Mouse (Mus musculus) C2C12 (cell line): ENCODE results near the gene Hist1h2ae. TPM values are rescaled to one million over a fixed set of nuclear protein-coding genes. Genes with fewer than 3 reads are reported as not detected.
"Not testable (repeated sequence)": the region's sequence is repeated elsewhere in the genome, so short reads cannot be mapped to it uniquely, and the experiment has no call there.

Experiments used
- H3K27me3 ChIP-seq: one replicate; pipeline ENCODE4 v1.6.1; 2011; ENCODE audit not compliant: control insufficient read depth, insufficient read depth, insufficient read length
- H3K36me3 ChIP-seq: one replicate; pipeline ENCODE4 v1.6.1; 2011; ENCODE audit not compliant: control insufficient read depth, insufficient read depth
- H3K4me3 ChIP-seq: one replicate; pipeline ENCODE4 v1.5.1; 2011; ENCODE audit warnings: mild to moderate bottlenecking, control low read depth; ENCODE audit not compliant: poor library complexity, insufficient read depth, severe bottlenecking
- H3K79me2 ChIP-seq: one replicate; pipeline ENCODE4 v1.6.1; 2011; ENCODE audit not compliant: control insufficient read depth, insufficient read depth
- H3K79me3 ChIP-seq: one replicate; pipeline ENCODE4 v1.6.1; 2011; ENCODE audit warnings: low read depth, control low read depth
- H3ac ChIP-seq: one replicate; pipeline ENCODE3; 2011; ENCODE audit warnings: low read depth; ENCODE audit not compliant: control insufficient read depth, insufficient read length
- CEBPB ChIP-seq: IDR thresholded peaks from one replicate; pipeline ENCODE4 v1.6.1; 2011; ENCODE audit warnings: low read depth, mild to moderate bottlenecking, control low read depth, moderate library complexity
- CTCF ChIP-seq: IDR thresholded peaks from one replicate; pipeline ENCODE4 v1.5.1; 2011; ENCODE audit not compliant: control insufficient read depth, insufficient read depth, insufficient read length
- FOSL1 ChIP-seq: IDR thresholded peaks from one replicate; pipeline ENCODE4 v1.8.0; 2011; ENCODE audit warnings: mild to moderate bottlenecking, low read length; ENCODE audit not compliant: poor library complexity, insufficient read depth, severe bottlenecking
- MAX ChIP-seq: IDR thresholded peaks from one replicate; pipeline ENCODE4 v1.6.1; 2011; ENCODE audit warnings: mild to moderate bottlenecking, control low read depth
- MYOD1 ChIP-seq: IDR thresholded peaks from one replicate; pipeline ENCODE4 v1.6.1; 2011; ENCODE audit warnings: low read depth; ENCODE audit not compliant: control insufficient read depth, insufficient read length
- MYOG ChIP-seq: IDR thresholded peaks from one replicate; pipeline ENCODE4 v1.6.1; 2011; ENCODE audit not compliant: control insufficient read depth, insufficient read length; ENCODE audit errors: extremely low read depth
- USF1 ChIP-seq: IDR thresholded peaks from one replicate; pipeline ENCODE4 v1.6.1; 2011; ENCODE audit warnings: low read depth, mild to moderate bottlenecking, control low read depth, moderate library complexity
- polyA plus RNA-seq: library from polyadenylated mRNA; unstranded; fragments of >200 nt; fragmentation: generic; extraction: Trizol; gene quantifications from one replicate; pipeline ENCODE4 v1.2.1, GENCODE M21; 2012; ENCODE audit warnings: missing spikeins

Hist1h2ae gene
- polyA plus RNA-seq, 1 experiment, result 12.6 TPM

- Histone ChIP-seq H3K79me2 (no peaks in the 10 kb centered on the region), H3K4me3 (no peak overlapping the region), H3ac (no peak overlapping the region), H3K27me3 (no peaks in the 10 kb centered on the region), H3K79me3 (no peaks in the 10 kb centered on the region), H3K36me3 (no peaks in the 10 kb centered on the region)
- TF ChIP-seq USF1 (no peak), MAX (no peak), MYOD1 (no peak), MYOG (no peak), FOSL1 (no peak)
Measured at GRCm38 (mm10) chr13:23593051-23593770, 22.2 kb upstream of the Hist1h2ae start.

- H3K79me3 ChIP-seq, result no peaks in the 10 kb centered on the region
- no peaks in the 10 kb centered on the region for H3K79me2 ChIP-seq
- H3K4me3 ChIP-seq, result no peak overlapping the region
- TF ChIP-seq MYOD1 (no peak), FOSL1 (no peak), USF1 (no peak), CEBPB (no peak), MAX (no peak), MYOG (no peak), CTCF (no peak)
- no peaks in the 10 kb centered on the region for H3K27me3 ChIP-seq
- no peaks in the 10 kb centered on the region for H3K36me3 ChIP-seq
- H3ac ChIP-seq, result no peak overlapping the region
Measured at GRCm38 (mm10) chr13:23592614-23593013, 21.6 kb upstream of the Hist1h2ae start.

GRCm38 (mm10) chr13:23591886-23592285, 20.9 kb upstream of the Hist1h2ae start:
- not testable (repeated sequence) for H3K36me3 ChIP-seq, H3ac ChIP-seq, H3K79me2 ChIP-seq, H3K79me3 ChIP-seq, H3K27me3 ChIP-seq, H3K4me3 ChIP-seq

- no peaks in the 10 kb centered on the region for H3K79me2 ChIP-seq
- no peak overlapping the region for H3K4me3 ChIP-seq
- no peaks in the 10 kb centered on the region for H3K79me3 ChIP-seq
- H3ac ChIP-seq, result no peak overlapping the region
- no peaks in the 10 kb centered on the region for H3K27me3 ChIP-seq
- H3K36me3 ChIP-seq, result no peaks in the 10 kb centered on the region
- TF ChIP-seq USF1 (no peak), CEBPB (no peak), FOSL1 (no peak), CTCF (no peak), MYOD1 (no peak), MYOG (no peak), MAX (no peak)
Measured at GRCm38 (mm10) chr13:23591206-23591605, 20.2 kb upstream of the Hist1h2ae start.

GRCm38 (mm10) chr13:23586940-23587225, 15.9 kb upstream of the Hist1h2ae start:
- Histone ChIP-seq H3K79me3 (no peaks in the 10 kb centered on the region), H3K79me2 (no peaks in the 10 kb centered on the region), H3K27me3 (no peaks in the 10 kb centered on the region), H3K36me3 (no peaks in the 10 kb centered on the region), H3K4me3 (no peak overlapping the region), H3ac (no peak overlapping the region)
- TF ChIP-seq CTCF (no peak), CEBPB (no peak), MYOG (no peak), FOSL1 (no peak), MYOD1 (no peak), USF1 (no peak)

- no peaks in the 10 kb centered on the region for H3K79me3 ChIP-seq
- TF ChIP-seq MAX (no peak), USF1 (no peak), FOSL1 (no peak), CTCF (no peak), MYOG (no peak), MYOD1 (no peak), CEBPB (no peak)
- H3K36me3 ChIP-seq, result no peaks in the 10 kb centered on the region
- no peaks in the 10 kb centered on the region for H3K79me2 ChIP-seq
- no peaks in the 10 kb centered on the region for H3K27me3 ChIP-seq
- H3K4me3 ChIP-seq, result no peak overlapping the region
- H3ac ChIP-seq, result peak overlapping the region; percentile 36
Measured at GRCm38 (mm10) chr13:23586099-23586939, 15.3 kb upstream of the Hist1h2ae start.

GRCm38 (mm10) chr13:23585442-23586098, 14.6 kb upstream of the Hist1h2ae start:
- not testable (repeated sequence) for H3K27me3 ChIP-seq, H3K79me3 ChIP-seq, H3K36me3 ChIP-seq, H3K79me2 ChIP-seq
- Histone ChIP-seq H3ac (peak overlapping the region; percentile 82), H3K4me3 (peak overlapping the region; percentile 27)
